Mouse (Mus musculus) layer of hippocampus, adult 18-20 months (tissue): ENCODE data around the gene Gcc2. TPM values are rescaled to one million over a fixed set of nuclear protein-coding genes. Genes with fewer than 3 reads are reported as not detected.
A peak's percentile ranks its signal among the peaks of the same experiment; 100 is the strongest.
"Not testable (repeated sequence)": the region's sequence is repeated elsewhere in the genome, so short reads cannot be mapped to it uniquely, and the experiment has no call there.

Experiments used
- DNase-seq, 2 experiments: peaks; one replicate each; pipeline ENCODE4 v3.0.0; 2022; ENCODE audit warnings: low spot score in 2 of 2
- total RNA-seq, 2 experiments: library from RNA; stranded (reverse); gene quantifications; 2 replicates each; pipeline ENCODE4 v1.2.3; 2021

Gene Gcc2
- total RNA-seq, 2 experiments from 2014 or later: 77.6 to 89.1 TPM

GRCm38 (mm10) chr10:58322361-58323027 is 67.2 kb downstream of the Gcc2 start:
- DNase-seq: no peak

GRCm38 (mm10) chr10:58323028-58323991 is 68.0 kb downstream of the Gcc2 start, which contains the start of gene Lims1:
Gene Lims1, plus strand, starts transcription at chr10:58323466.
- DNase-seq: peak; percentile 94 to 97

GRCm38 (mm10) chr10:58326271-58326670 is 71.0 kb downstream of the Gcc2 start:
- no peak for DNase-seq

GRCm38 (mm10) chr10:58327836-58328235 is 72.5 kb downstream of the Gcc2 start:
- not testable (repeated sequence) for DNase-seq

- no peak for DNase-seq
Measured at GRCm38 (mm10) chr10:58328517-58329108, 73.3 kb downstream of the Gcc2 start.

GRCm38 (mm10) chr10:58330635-58331034 is 75.3 kb downstream of the Gcc2 start:
- DNase-seq: no peak

GRCm38 (mm10) chr10:58331741-58332140 is 76.4 kb downstream of the Gcc2 start:
- DNase-seq: no peak

- DNase-seq: no peak
Measured at GRCm38 (mm10) chr10:58333414-58333813, 78.1 kb downstream of the Gcc2 start.

- DNase-seq: no peak
Measured at GRCm38 (mm10) chr10:58336156-58336555, 80.9 kb downstream of the Gcc2 start.

GRCm38 (mm10) chr10:58337091-58337490 is 81.8 kb downstream of the Gcc2 start:
- DNase-seq: not testable (repeated sequence)

- no peak for DNase-seq
Measured at GRCm38 (mm10) chr10:58338590-58338989, 83.3 kb downstream of the Gcc2 start.

GRCm38 (mm10) chr10:58341685-58342084 is 86.4 kb downstream of the Gcc2 start:
- DNase-seq: no peak

- DNase-seq: no peak
Measured at GRCm38 (mm10) chr10:58342199-58342598, 86.9 kb downstream of the Gcc2 start.

- DNase-seq: no peak
Measured at GRCm38 (mm10) chr10:58343552-58343951, 88.3 kb downstream of the Gcc2 start.

- no peak for DNase-seq
Measured at GRCm38 (mm10) chr10:58350600-58350999, 95.3 kb downstream of the Gcc2 start.

GRCm38 (mm10) chr10:58351670-58352069 is 96.4 kb downstream of the Gcc2 start:
- no peak for DNase-seq

GRCm38 (mm10) chr10:58352364-58352763 is 97.1 kb downstream of the Gcc2 start:
- no peak for DNase-seq

- DNase-seq: no peak
Measured at GRCm38 (mm10) chr10:58354561-58354960, 99.3 kb downstream of the Gcc2 start.
